Mouse (Mus musculus) spleen, postnatal 10 days (tissue): ENCODE measurements around the gene Dmac2.

Source experiments
- DNase-seq, 2 experiments: peaks; one replicate each; pipeline ENCODE4 v3.0.0; 2021 to 2022; ENCODE audit warnings: low spot score in 2 of 2

Dmac2 gene

GRCm38 (mm10) chr7:25652244-25652759 is 33.1 kb downstream of the Dmac2 start:
- DNase-seq, result peak in 1 of 2 experiments; percentile 61

- DNase-seq, result no peak
These were observed 36.6 kb downstream of the Dmac2 start for GRCm38 (mm10) chr7:25655601-25656428.

- DNase-seq, result no peak
These were observed 38.6 kb downstream of the Dmac2 start for GRCm38 (mm10) chr7:25657785-25658184.

- peak; percentile 96 to 99 for DNase-seq
These were observed 39.7 kb downstream of the Dmac2 start, which contains the start of the genes Bckdha and Exosc5 for GRCm38 (mm10) chr7:25658657-25659472. TSS of gene Bckdha (minus strand) at chr7:25658981. TSS of gene Exosc5 (plus strand) at chr7:25659164.

DNA sequence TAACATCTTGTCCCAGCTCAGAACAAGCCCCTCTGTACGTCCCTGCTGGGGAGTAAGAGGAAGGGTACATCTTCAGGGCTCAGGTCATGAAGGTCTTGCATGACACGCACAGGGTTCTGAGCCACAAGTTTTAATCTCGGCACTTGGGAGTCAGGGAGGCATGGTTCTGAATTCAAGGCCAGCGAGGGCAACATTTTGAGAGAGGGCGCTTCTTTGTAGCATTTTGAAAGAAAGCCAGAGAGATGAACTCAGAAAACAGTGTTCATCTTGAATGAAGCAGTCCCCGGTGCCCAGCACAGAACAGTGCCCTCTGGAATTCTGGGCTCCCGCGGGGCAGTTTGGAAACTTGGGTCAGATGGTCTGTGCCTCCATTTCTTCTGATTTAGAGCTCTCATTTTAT is 47.2 kb downstream of the Dmac2 start:
- no peak for DNase-seq

GRCm38 (mm10) chr7:25669158-25669557 is 49.9 kb downstream of the Dmac2 start:
- no peak for DNase-seq

GRCm38 (mm10) chr7:25669631-25670030 is 50.4 kb downstream of the Dmac2 start:
- no peak for DNase-seq

DNA sequence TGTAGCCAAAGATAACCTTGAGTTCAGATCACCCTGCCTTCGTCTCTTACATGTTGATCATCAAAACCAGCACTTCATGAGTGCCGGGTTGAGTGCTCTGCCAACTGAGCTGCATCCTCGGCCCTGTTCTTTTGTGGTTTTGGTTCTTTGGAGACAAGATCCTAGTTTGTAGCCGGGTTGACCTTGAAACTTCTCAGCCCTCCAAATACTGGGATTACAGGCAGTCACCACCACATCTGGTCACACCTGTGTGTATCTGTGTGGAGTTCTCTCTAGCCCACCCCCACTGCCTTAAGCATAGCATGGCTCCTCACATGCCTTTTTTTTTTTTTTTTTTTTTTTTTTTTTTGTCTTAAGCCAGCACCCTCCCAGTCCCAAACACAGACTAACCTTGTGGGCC is 50.9 kb downstream of the Dmac2 start:
- no peak for DNase-seq

- no peak for DNase-seq
These were observed 52.5 kb downstream of the Dmac2 start for GRCm38 (mm10) chr7:25671686-25672085.

GRCm38 (mm10) chr7:25672442-25672841 is 53.2 kb downstream of the Dmac2 start:
- DNase-seq, result no peak

GRCm38 (mm10) chr7:25674297-25674696 is 55.1 kb downstream of the Dmac2 start:
- no peak for DNase-seq

DNA sequence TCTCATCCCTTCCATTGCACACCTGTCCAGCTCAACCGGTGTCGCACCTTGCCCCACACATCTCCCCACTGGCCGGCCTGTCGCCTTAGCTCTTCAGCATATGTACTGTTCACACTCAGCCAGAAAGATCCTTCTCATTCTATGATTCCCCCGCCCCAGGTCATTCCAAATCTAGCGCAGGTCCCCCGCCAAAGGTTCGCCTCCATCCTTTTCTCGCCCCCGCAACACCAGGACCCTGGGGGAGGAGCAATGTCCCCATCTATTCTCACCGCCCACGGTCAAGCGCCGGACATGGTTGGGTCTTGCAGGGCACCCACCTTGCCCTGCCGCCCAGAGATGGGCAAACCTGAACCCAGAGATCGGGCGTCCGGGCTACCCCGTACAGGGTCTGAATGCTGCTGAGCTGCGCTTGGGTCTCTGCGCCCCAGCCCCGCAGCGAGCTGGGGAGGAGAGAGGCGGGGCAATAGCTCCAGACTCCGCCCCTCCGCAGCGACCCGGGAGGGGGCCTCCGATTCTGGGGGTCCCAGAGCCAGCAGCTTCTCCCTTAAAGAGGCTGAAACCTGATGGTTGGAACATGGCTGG is 55.6 kb downstream of the Dmac2 start, which contains the start of gene Tmem91:
Gene Tmem91 (minus strand): TSS at position 448 of the 582 bp plus-strand sequence.
- DNase-seq, result no peak
